Mouse (Mus musculus) inflammation-experienced regulatory T-cells (primary cell): ENCODE measurements around the gene Slc7a8. TPM values are rescaled to one million over a fixed set of nuclear protein-coding genes. Genes with fewer than 3 reads are reported as not detected.

Experiments
- polyA plus RNA-seq, 2 experiments: library from polyadenylated mRNA; unstranded; fragments of 100-300 nt; shearing (Covaris generic); gene quantifications; one replicate each; pipeline ENCODE4 v1.2.1; 2017

Slc7a8 gene
- under 1 TPM; 0.14 to 0.76 TPM for polyA plus RNA-seq

GRCm38 (mm10) chr14:54781610-54782365 is at the start of gene Slc7a8:
Slc7a8 (minus strand) TSS chr14:54781946.

GRCm38 (mm10) chr14:54813991-54814390 is 32.2 kb upstream of the Slc7a8 start, which contains the start of gene Rnf212b:
Rnf212b (plus strand) TSS chr14:54814141.

GRCm38 (mm10) chr14:54712074-54712473 is 69.7 kb downstream of the Slc7a8 start, which contains the start of gene Cebpe:
Cebpe (minus strand) TSS chr14:54712174.

GRCm38 (mm10) chr14:54698733-54699132 is 83.0 kb downstream of the Slc7a8 start, which contains the start of gene Gm29776:
Gm29776 (minus strand) TSS chr14:54698833.

GRCm38 (mm10) chr14:54686522-54687143 is 95.1 kb downstream of the Slc7a8 start, which contains the start of gene Acin1:
Acin1 (minus strand) TSS chr14:54686931.

GRCm38 (mm10) chr14:54686063-54686521 is 95.7 kb downstream of the Slc7a8 start, which contains the start of gene 1700123O20Rik:
1700123O20Rik (plus strand) TSS chr14:54686216.

Other genes with a start within 250 kb of the Slc7a8 start
- 10 to 100 TPM; 32.7 to 36.5 TPM for gene Haus4, start 227.3 kb downstream of the Slc7a8 start, polyA plus RNA-seq
- under 1 TPM; 0.81 to 0.84 TPM for gene Ajuba, start 204.4 kb downstream of the Slc7a8 start, polyA plus RNA-seq
- 1 to 10 TPM; 1.8 to 1.9 TPM for gene 4931414P19Rik, start 176.0 kb downstream of the Slc7a8 start, polyA plus RNA-seq
- gene Psmb5, start 163.9 kb downstream of the Slc7a8 start, polyA plus RNA-seq = 100 to 1,000 TPM; 173 to 203 TPM
- gene Psmb11, start 160.5 kb downstream of the Slc7a8 start, polyA plus RNA-seq = under 1 TPM; 0.08 to 0.17 TPM
- gene Gm17606, start 141.0 kb downstream of the Slc7a8 start, polyA plus RNA-seq = not detected
- gene Cdh24, start 140.6 kb downstream of the Slc7a8 start, polyA plus RNA-seq = 1 to 10 TPM; 1.8 to 1.9 TPM
- 10 to 100 TPM; 78.9 to 85.7 TPM for gene 1700123O20Rik, start 95.7 kb downstream of the Slc7a8 start, polyA plus RNA-seq
- 10 to 100 TPM; 70.4 to 93.8 TPM for gene Acin1, start 95.0 kb downstream of the Slc7a8 start, polyA plus RNA-seq
- 1 to 10 TPM in 1 of 2 experiments, under 1 TPM in 1; 0.06 to 2.6 TPM for gene Gm29776, start 83.1 kb downstream of the Slc7a8 start, polyA plus RNA-seq
- gene Cebpe, start 69.8 kb downstream of the Slc7a8 start, polyA plus RNA-seq = not detected
- gene Rnf212b, start 32.2 kb upstream of the Slc7a8 start, polyA plus RNA-seq = not detected
- gene Homez, start 89.0 kb upstream of the Slc7a8 start, polyA plus RNA-seq = 10 to 100 TPM; 13.5 to 15.9 TPM
- gene Ppp1r3e, start 95.6 kb upstream of the Slc7a8 start, polyA plus RNA-seq = 1 to 10 TPM; 2.2 to 4.4 TPM
- gene Bcl2l2, start 101.4 kb upstream of the Slc7a8 start, polyA plus RNA-seq = 1 to 10 TPM in 1 of 2 experiments, under 1 TPM in 1; 0.54 to 1.4 TPM
- gene Gm20521, start 101.5 kb upstream of the Slc7a8 start, polyA plus RNA-seq = not detected
- 100 to 1,000 TPM; 192 TPM for gene Pabpn1, start 110.6 kb upstream of the Slc7a8 start, polyA plus RNA-seq
- gene Slc22a17, start 131.2 kb upstream of the Slc7a8 start, polyA plus RNA-seq = 1 to 10 TPM; 1.8 to 8.8 TPM
- gene Efs, start 144.2 kb upstream of the Slc7a8 start, polyA plus RNA-seq = under 1 TPM; 0.35 to 0.92 TPM
- gene Il25, start 150.7 kb upstream of the Slc7a8 start, polyA plus RNA-seq = under 1 TPM; 0.19 to 0.71 TPM
- gene Cmtm5, start 154.3 kb upstream of the Slc7a8 start, polyA plus RNA-seq = 10 to 100 TPM in 1 of 2 experiments, under 1 TPM in 1; 0.39 to 10.2 TPM
- gene Myh6, start 185.0 kb upstream of the Slc7a8 start, polyA plus RNA-seq = 1 to 10 TPM in 1 of 2 experiments, under 1 TPM in 1; 0.05 to 1.4 TPM
- not detected for gene Gm17428, start 195.0 kb upstream of the Slc7a8 start, polyA plus RNA-seq
- 1 to 10 TPM in 1 of 2 experiments, under 1 TPM in 1; 0.39 to 1.8 TPM for gene Myh7, start 212.7 kb upstream of the Slc7a8 start, polyA plus RNA-seq
- 100 to 1,000 TPM; 124 to 159 TPM for gene Ngdn, start 233.5 kb upstream of the Slc7a8 start, polyA plus RNA-seq